Mouse (Mus musculus): Measurements from ENCODE around the gene Ube2f. TPM values are rescaled to one million over a fixed set of nuclear protein-coding genes. Genes with fewer than 3 reads are reported as not detected.

The Ube2f gene
- polyA plus RNA-seq (2015; fragmentation: Nextera tagmentation; extraction: Ambion mirVana): 58.8 and 72.1 TPM in 2 replicates

GRCm38 (mm10) chr1:91249564-91250414 lies at the start of gene Ube2f:
TSS of gene Ube2f (plus strand) at chr1:91250304.

GRCm38 (mm10) chr1:91297799-91298744 lies 48.0 kb downstream of the Ube2f start, which contains the start of gene Scly:
TSS of gene Scly (plus strand) at chr1:91298338.

GRCm38 (mm10) chr1:91321760-91322438 lies 71.8 kb downstream of the Ube2f start, which contains the start of gene Espnl:
TSS of gene Espnl (plus strand) at chr1:91322075.

Other genes with a start within 250 kb of the Ube2f start
- gene Rbm44, start 105.2 kb upstream of the Ube2f start, polyA plus RNA-seq (2015; fragmentation: Nextera tagmentation; extraction: Ambion mirVana): 0.07 and 0.79 TPM in 2 replicates
- 7.6 and 10.1 TPM in 2 replicates for gene Ramp1, start 70.5 kb upstream of the Ube2f start, polyA plus RNA-seq (2015; fragmentation: Nextera tagmentation; extraction: Ambion mirVana)
- gene Scly, start 48.0 kb downstream of the Ube2f start, polyA plus RNA-seq (2015; fragmentation: Nextera tagmentation; extraction: Ambion mirVana): 10.9 and 11.2 TPM in 2 replicates
- 0.05 TPM in 1 of 2 replicates, not detected in the other for gene Espnl, start 71.8 kb downstream of the Ube2f start, polyA plus RNA-seq (2015; fragmentation: Nextera tagmentation; extraction: Ambion mirVana)
- gene Klhl30, start 100.7 kb downstream of the Ube2f start, polyA plus RNA-seq (2015; fragmentation: Nextera tagmentation; extraction: Ambion mirVana): 0.35 and 0.40 TPM in 2 replicates
- gene Erfe, start 116.1 kb downstream of the Ube2f start, polyA plus RNA-seq (2015; fragmentation: Nextera tagmentation; extraction: Ambion mirVana): 0.71 and 0.85 TPM in 2 replicates
- 71.1 and 78.4 TPM in 2 replicates for gene Ilkap, start 148.5 kb downstream of the Ube2f start, polyA plus RNA-seq (2015; fragmentation: Nextera tagmentation; extraction: Ambion mirVana)
- 23.8 and 24.1 TPM in 2 replicates for gene Hes6, start 163.7 kb downstream of the Ube2f start, polyA plus RNA-seq (2015; fragmentation: Nextera tagmentation; extraction: Ambion mirVana)
- 2.4 and 2.8 TPM in 2 replicates for gene Per2, start 209.0 kb downstream of the Ube2f start, polyA plus RNA-seq (2015; fragmentation: Nextera tagmentation; extraction: Ambion mirVana)
- 4.1 and 5.1 TPM in 2 replicates for gene Traf3ip1, start 244.3 kb downstream of the Ube2f start, polyA plus RNA-seq (2015; fragmentation: Nextera tagmentation; extraction: Ambion mirVana)